Mouse (Mus musculus) neural tube, embryonic 11.5 days (tissue): ENCODE results near the gene Lrrc61. TPM values are rescaled to one million over a fixed set of nuclear protein-coding genes. Genes with fewer than 3 reads are reported as not detected.

Source experiments
- ATAC-seq: fragments of 200-750 bp; cut with Nextera tagmentation; 2 replicates; pipeline ENCODE4 v1.8.0; 2017; ENCODE audit warnings: moderate number of reproducible peaks, mild to moderate bottlenecking, moderate TSS enrichment, moderate library complexity; ENCODE audit not compliant: insufficient read depth, low FRiP score, low TSS enrichment
- DNase-seq: peaks from one replicate; pipeline ENCODE4 v3.0.0-alpha.2; 2015; ENCODE audit warnings: low spot score
- H3K27ac ChIP-seq: fragments of 300-500 bp; sonication (generic); 2 replicates; pipeline ENCODE4 v1.5.1; 2014; ENCODE audit warnings: low read depth, mild to moderate bottlenecking, low read length
- H3K27me3 ChIP-seq: fragments of 300-500 bp; sonication (generic); 2 replicates; pipeline ENCODE4 v1.6.1; 2014; ENCODE audit warnings: mild to moderate bottlenecking, low read length, mixed read lengths; ENCODE audit not compliant: control insufficient read depth, insufficient read depth
- H3K36me3 ChIP-seq: fragments of 300-500 bp; sonication (generic); 2 replicates; pipeline ENCODE4 v1.6.1; 2014; ENCODE audit warnings: mild to moderate bottlenecking, low read length, moderate library complexity, mixed read lengths; ENCODE audit not compliant: control insufficient read depth, insufficient read depth
- H3K4me1 ChIP-seq: fragments of 300-500 bp; sonication (generic); 2 replicates; pipeline ENCODE4 v1.6.1; 2014; ENCODE audit warnings: low read length, mixed read lengths; ENCODE audit not compliant: control insufficient read depth, insufficient read depth
- H3K4me2 ChIP-seq: fragments of 300-500 bp; sonication (generic); 2 replicates; pipeline ENCODE4 v1.6.1; 2014; ENCODE audit warnings: low read depth, mild to moderate bottlenecking, moderate library complexity
- H3K4me3 ChIP-seq: fragments of 300-500 bp; sonication (generic); 2 replicates; pipeline ENCODE4 v1.5.1; 2014; ENCODE audit warnings: low read depth, low read length
- H3K9ac ChIP-seq: fragments of 300-500 bp; sonication (generic); 2 replicates; pipeline ENCODE4 v1.6.1; 2014; ENCODE audit warnings: mild to moderate bottlenecking, low read length
- H3K9me3 ChIP-seq: fragments of 300-500 bp; sonication (generic); 2 replicates; pipeline ENCODE4 v1.6.1; 2016; ENCODE audit warnings: low read length; ENCODE audit not compliant: control insufficient read depth
- WGBS: fragments of 180-500 bp; shearing (Covaris S2); extraction: QIAGEN DNeasy Blood & Tissue Kit; methylation state at CpG from one replicate; pipeline ENCODE4 v1.1.7; 2014; 5-methylcytosine and 5-hydroxymethylcytosine counted together
- polyA plus RNA-seq: library from polyadenylated mRNA; unstranded; fragments of >200 nt; fragmentation: Nextera tagmentation; extraction: Ambion mirVana; gene quantifications from 2 replicates; pipeline ENCODE4 v1.2.1, GENCODE M21; 2014

Lrrc61 gene
- polyA plus RNA-seq, 1 experiment from 2014 or later = 18.7 TPM

- 6% methylated on average over 36 of the region's 45 CpGs for WGBS
- Histone ChIP-seq H3K4me1 (peaks cover 7% of the 10 kb centered on the region; the same call in 1 of the 2 replicates), H3K9ac (peak within 1 kb of the TSS; percentile 93)
These were observed 38.8 kb downstream of the Lrrc61 start, which contains the start of the genes Repin1 and Gm44965 for GRCm38 (mm10) chr6:48593158-48594042. Repin1 (plus strand) TSS chr6:48593883. Gm44965 (plus strand) TSS chr6:48593941.

DNA sequence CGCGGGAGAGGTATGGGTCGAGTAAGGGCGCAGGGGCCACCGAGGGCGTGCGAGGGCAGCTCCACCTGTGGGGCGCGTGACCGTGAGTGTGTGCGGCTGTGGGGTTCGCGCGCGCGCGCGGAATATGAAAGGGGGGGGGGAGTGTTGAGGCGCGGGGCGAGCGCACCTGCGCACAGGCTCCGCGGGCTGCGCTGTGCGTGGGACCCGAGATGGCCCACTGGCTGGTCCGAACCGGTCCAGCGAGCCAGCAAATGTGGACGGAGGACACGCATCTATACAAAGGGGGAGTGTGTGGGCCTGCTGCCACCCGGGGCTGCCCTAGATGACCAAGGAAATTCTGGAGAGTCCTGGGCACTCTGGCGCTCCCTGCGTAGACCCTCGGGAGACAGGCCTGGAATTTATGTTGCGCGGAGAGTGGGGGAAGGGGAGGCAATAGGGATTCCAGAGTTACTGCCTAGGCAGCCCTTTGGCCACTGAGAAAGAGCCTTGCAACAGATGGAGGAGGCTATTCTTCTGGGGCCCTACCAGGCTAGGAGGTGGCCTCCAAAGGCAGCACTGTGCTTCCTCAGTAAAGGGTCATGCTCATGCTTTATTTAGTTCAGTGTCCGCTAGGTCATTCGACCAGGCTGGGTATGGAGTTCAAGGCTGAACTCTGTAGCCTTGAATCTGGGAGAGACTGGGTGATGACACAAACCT lies 39.6 kb downstream of the Lrrc61 start:
- H3K4me3 ChIP-seq = peak overlapping the region; percentile 79
- ATAC-seq (peak; percentile 85), DNase-seq (peak; percentile 73)
- H3K9ac ChIP-seq = peak overlapping the region; percentile 93
- peaks cover 7% of the 10 kb centered on the region; the same call in 1 of the 2 replicates for H3K4me1 ChIP-seq
- no peaks in the 10 kb centered on the region for H3K27me3 ChIP-seq
- H3K36me3 ChIP-seq = peaks cover 31% of the 10 kb centered on the region
- peak overlapping the region; percentile 76 for H3K4me2 ChIP-seq
- H3K9me3 ChIP-seq = 0 out of 2 replicates have a peak, but pooled peaks cover 3% of the 10 kb centered on the region
- peak overlapping the region; percentile 94 for H3K27ac ChIP-seq
- WGBS = under 1% methylated on average over 31 of the region's 41 CpGs

More at GRCm38 (mm10) chr6:48593158-48594042, 38.8 kb downstream of the Lrrc61 start, which contains the start of the genes Repin1 and Gm44965:
- 0 out of 2 replicates have a peak, but pooled peaks cover 3% of the 10 kb centered on the region for H3K9me3 ChIP-seq
- peak within 1 kb of the TSS; percentile 94 for H3K27ac ChIP-seq
- DNase-seq = peak; percentile 92
- no peaks in the 10 kb centered on the region for H3K27me3 ChIP-seq
- H3K36me3 ChIP-seq = peaks cover 28% of the 10 kb centered on the region
- peak within 1 kb of the TSS; percentile 76 for H3K4me2 ChIP-seq
- peak within 1 kb of the TSS; percentile 79 for H3K4me3 ChIP-seq
- ATAC-seq = peak; percentile 89

DNA sequence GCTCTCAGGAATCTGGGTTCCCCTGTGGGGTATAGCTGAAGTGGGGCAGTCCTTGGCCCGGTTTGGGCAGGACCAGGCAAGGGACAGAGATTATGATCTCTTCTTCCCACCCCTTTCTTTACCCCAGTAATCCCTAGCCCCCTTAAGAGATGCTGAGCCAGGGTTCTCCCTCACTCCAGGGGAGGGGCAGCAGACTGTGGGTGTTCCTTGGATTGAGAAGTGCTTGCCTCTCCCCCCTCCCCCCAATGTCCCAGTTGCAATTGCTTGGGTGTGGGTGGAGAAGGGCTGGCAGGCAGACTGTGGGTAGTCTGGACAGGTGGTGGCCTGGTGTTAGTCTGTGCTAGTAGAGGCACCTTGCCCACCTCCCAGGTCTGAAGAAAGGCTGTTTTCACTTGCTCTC lies 40.7 kb downstream of the Lrrc61 start:
- WGBS = 83% methylated on average over 1 of the region's 1 CpGs
- Histone ChIP-seq H3K9me3 (0 out of 2 replicates have a peak, but pooled peaks cover 3% of the 10 kb centered on the region), H3K27me3 (no peaks in the 10 kb centered on the region), H3K9ac (peak overlapping the region; percentile 30), H3K36me3 (peaks cover 33% of the 10 kb centered on the region), H3K27ac (no peak overlapping the region), H3K4me2 (peak overlapping the region; percentile 76), H3K4me3 (peak overlapping the region; percentile 79; the same call in 1 of the 2 replicates), H3K4me1 (peaks cover 7% of the 10 kb centered on the region; the same call in 1 of the 2 replicates)
- ATAC-seq = no peak
- DNase-seq = no peak

DNA sequence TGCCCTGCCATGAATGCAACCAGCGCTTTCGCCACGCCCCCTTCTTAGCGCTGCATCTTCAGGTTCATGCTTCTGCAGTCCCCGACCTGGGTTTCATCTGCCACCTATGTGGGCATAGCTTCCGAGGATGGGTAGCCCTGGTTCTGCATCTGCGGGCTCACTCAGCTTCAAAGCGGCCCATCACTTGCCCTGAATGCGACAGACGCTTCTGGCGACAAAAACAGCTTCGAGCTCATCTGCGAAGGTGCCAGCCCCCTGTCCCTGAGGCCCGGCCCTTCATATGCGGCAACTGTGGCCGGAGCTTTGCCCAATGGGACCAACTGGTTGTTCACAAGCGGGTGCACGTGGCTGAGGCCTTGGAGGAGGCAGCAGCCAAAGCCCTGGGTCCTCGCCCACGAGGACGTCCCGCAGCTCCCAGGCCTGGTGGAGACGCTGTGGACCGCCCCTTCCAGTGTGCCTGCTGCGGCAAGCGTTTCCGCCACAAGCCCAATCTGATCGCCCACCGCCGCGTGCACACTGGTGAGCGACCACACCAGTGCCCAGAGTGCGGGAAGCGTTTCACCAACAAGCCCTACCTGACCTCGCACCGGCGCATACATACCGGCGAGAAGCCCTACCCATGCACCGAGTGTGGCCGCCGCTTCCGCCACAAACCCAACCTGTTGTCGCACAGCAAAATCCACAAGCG lies 42.1 kb downstream of the Lrrc61 start:
- no peaks in the 10 kb centered on the region for H3K27me3 ChIP-seq
- no peak for DNase-seq

DNA sequence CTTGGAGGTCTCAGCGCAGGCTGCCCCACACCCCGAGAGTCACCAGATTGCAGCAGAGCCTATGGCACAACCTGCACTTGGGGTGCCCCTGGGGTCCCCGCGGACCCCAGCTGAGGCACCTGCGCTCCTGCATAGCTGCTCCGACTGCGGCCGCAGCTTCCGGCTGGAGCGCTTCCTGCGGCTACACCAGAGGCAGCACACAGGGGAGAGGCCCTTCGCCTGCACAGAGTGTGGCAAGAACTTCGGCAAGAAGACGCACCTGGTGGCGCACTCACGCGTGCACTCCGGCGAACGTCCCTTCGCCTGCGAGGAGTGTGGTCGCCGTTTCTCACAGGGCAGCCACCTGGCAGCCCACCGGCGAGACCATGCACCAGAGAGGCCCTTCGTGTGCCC lies 42.6 kb downstream of the Lrrc61 start:
- no peaks in the 10 kb centered on the region for H3K27me3 ChIP-seq
- ATAC-seq = no peak
- H3K9me3 ChIP-seq = 0 out of 2 replicates have a peak, but pooled peaks cover 3% of the 10 kb centered on the region
- 97% methylated on average over 27 of the region's 27 CpGs for WGBS
- H3K4me2 ChIP-seq = no peak overlapping the region
- H3K36me3 ChIP-seq = peaks cover 33% of the 10 kb centered on the region
- H3K4me1 ChIP-seq = peaks cover 10% of the 10 kb centered on the region; the same call in 1 of the 2 replicates
- no peak for DNase-seq
- no peak overlapping the region for H3K4me3 ChIP-seq
- H3K27ac ChIP-seq = no peak overlapping the region
- no peak overlapping the region for H3K9ac ChIP-seq

More for the DNA sequence above, 42.1 kb downstream of the Lrrc61 start:
- Histone ChIP-seq H3K4me1 (peaks cover 10% of the 10 kb centered on the region; the same call in 1 of the 2 replicates), H3K4me3 (no peak overlapping the region), H3K4me2 (no peak overlapping the region), H3K36me3 (peaks cover 33% of the 10 kb centered on the region), H3K27ac (no peak overlapping the region), H3K9me3 (0 out of 2 replicates have a peak, but pooled peaks cover 3% of the 10 kb centered on the region), H3K9ac (no peak overlapping the region)
- no peak for ATAC-seq
- WGBS = 97% methylated on average over 45 of the region's 45 CpGs

- no peak overlapping the region for H3K27ac ChIP-seq
- H3K36me3 ChIP-seq = peaks cover 33% of the 10 kb centered on the region
- H3K4me2 ChIP-seq = no peak overlapping the region
- no peak overlapping the region for H3K4me3 ChIP-seq
- ATAC-seq = no peak
- H3K9me3 ChIP-seq = 0 out of 2 replicates have a peak, but pooled peaks cover 3% of the 10 kb centered on the region
- H3K4me1 ChIP-seq = 0 out of 2 replicates have a peak, but pooled peaks cover 3% of the 10 kb centered on the region
- H3K9ac ChIP-seq = no peak overlapping the region
- WGBS = 95% methylated on average over 1 of the region's 1 CpGs
- no peak for DNase-seq
- H3K27me3 ChIP-seq = no peaks in the 10 kb centered on the region
These were observed 46.0 kb downstream of the Lrrc61 start for GRCm38 (mm10) chr6:48600594-48600993.

DNA sequence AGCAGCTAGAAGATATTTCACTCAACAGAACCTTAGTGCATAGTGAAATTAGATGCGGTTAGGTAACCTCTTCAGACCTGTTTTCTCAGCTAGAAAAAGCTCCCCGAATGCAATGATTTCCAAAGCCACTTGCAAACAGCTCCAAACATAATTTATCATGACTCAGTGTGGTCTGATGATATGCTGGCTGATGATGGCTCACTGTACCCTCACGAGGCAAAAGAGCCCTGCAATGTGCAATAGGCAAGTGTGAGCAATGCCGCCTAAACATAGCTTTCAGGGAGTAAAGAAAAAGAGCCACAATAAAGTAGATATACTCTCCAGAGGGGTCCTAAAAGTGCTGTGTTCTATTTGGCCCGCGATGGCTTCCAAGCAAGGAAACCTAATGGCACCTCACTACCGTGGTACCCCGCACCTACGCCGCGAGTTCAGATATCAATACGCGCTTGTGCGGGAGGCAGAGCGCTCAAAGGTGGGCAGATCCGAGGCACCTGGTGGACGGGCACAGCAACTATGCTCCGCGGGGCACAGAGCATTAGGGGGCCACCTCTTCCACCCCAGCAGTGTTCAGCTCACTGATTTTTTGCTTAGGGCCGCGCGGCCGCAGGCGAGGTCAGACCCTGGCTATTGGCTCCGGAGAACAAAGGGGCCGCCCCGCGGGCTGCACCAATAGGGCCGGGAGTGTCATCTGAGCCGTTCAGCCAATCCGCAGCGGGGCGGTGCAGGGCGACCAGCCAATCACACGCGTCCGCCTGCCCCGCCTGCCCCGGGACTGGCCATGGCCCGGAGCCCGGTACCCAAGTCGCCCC lies 46.9 kb downstream of the Lrrc61 start, which contains the start of gene Zfp775:
Gene Zfp775, plus strand, starts transcription at position 793 of the 809 bp plus-strand sequence.
- H3K27me3 ChIP-seq = no peaks in the 10 kb centered on the region
- peaks cover 24% of the 10 kb centered on the region for H3K36me3 ChIP-seq
- 0 out of 2 replicates have a peak, but pooled peaks cover 3% of the 10 kb centered on the region for H3K9me3 ChIP-seq
- H3K27ac ChIP-seq = peak within 1 kb of the TSS; percentile 87
- peak within 1 kb of the TSS; percentile 84 for H3K9ac ChIP-seq
- DNase-seq = peak; percentile 97
- H3K4me1 ChIP-seq = 0 out of 2 replicates have a peak, but pooled peaks cover 3% of the 10 kb centered on the region
- H3K4me3 ChIP-seq = peak within 1 kb of the TSS; percentile 55
- peak; percentile 100 for ATAC-seq
- peak within 1 kb of the TSS; percentile 92 for H3K4me2 ChIP-seq
- 5% methylated on average over 42 of the region's 42 CpGs for WGBS
